Mouse (Mus musculus): ENCODE data around the gene Focad.

DNA sequence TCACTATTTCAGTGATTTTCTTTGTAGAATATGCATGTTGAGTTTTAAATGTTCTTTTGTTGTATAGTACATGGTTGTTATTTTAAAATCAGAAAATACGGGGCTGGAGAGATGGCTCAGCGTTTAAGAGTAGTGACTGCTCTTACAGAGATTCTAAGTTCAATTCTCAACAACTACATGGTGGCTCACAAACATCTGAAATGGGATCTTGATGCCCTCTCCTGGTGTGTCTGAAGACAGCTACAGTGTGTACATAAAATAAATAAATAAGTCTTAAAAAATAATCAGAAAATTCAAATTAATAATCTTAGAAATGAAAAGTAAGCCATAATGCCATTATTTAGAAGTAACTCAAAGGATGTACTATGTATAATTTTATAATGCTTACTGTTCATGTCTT, 149.4 kb downstream of the Focad start:
- TF ChIP-seq CTCF (conservative IDR thresholded peaks at IDR 0.05; ENCODE audit: insufficient read depth, insufficient read length, low read depth, low read length) = no peak
- no peak for TF ChIP-seq POLR2A (IDR thresholded peaks at IDR 0.05; ENCODE audit: low read depth, low read length)

Measured in kidney, adult 2 months (tissue).